Mouse (Mus musculus) gastrocnemius, postnatal 10 days (tissue): Measurements from ENCODE around the gene Apool. TPM values are rescaled to one million over a fixed set of nuclear protein-coding genes. Genes with fewer than 3 reads are reported as not detected.

ENCODE experiments used
- DNase-seq: peaks from one replicate; pipeline ENCODE4 v3.0.0; 2021; ENCODE audit warnings: mixed read lengths
- long read RNA-seq, 2 experiments: library from polyadenylated mRNA; stranded (forward); transcript quantifications; one replicate each; pipeline ENCODE4 v2.0.0; 2021
- total RNA-seq, 2 experiments: library from RNA; stranded (reverse); gene quantifications; 2 replicates each; pipeline ENCODE4 v1.2.3; 2021

Gene Apool
- total RNA-seq: 10 to 100 TPM; 61.8 to 62.8 TPM
- long read RNA-seq, experiment 1, transcript Apool-201 (9 exons, 1,359 nt): major isoform, 46 of 50 reads
- long read RNA-seq, experiment 1, partial matches to known transcripts: 4 of 50 reads
- long read RNA-seq, experiment 1, other reads (novel, unspliced or antisense): 0 of 50 reads
- long read RNA-seq, experiment 2, transcript Apool-201 (9 exons, 1,359 nt): major isoform, 46 of 47 reads
- long read RNA-seq, experiment 2, partial matches to known transcripts: 1 of 47 reads
- long read RNA-seq, experiment 2, other reads (novel, unspliced or antisense): 0 of 47 reads

DNA sequence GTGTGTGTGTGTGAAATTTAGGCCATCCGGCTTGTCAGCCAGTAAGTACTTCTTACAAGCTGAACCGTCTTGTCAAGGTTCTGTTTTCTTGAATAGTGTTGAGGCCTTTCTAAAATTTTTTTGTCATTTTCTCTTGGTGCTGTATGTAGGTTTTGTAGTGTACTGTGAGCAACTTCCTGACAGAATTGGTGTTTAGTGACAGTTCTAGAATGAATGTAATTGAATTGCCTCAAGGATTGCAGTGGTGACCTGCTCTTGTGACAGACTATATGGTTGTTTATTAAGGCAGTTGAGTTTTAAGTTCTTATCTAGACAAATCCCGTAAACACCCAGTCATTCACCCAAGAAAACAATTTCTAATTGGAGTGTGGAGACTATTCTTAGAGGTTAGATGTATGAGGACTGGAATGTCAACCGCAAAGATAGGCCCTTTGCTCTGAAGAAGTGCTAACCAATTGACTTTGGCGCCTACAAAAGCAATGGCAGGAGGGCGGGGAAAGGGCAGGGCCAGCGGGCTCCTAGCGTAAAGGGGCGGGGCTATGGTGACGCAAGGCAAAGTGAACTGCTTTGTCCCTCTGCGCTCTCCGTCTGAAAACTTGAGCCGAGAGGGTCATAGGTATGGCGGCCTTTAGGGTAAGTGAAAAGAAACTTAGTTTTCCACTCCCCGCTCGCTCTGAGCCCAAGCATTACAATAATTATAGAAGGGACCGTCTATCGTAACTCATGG, at the start of gene Apool:
TSS of gene Apool (plus strand) at position 531 of the 727 bp plus-strand sequence.
- peak; percentile 79 for DNase-seq

GRCm38 (mm10) chrX:112273550-112273949, 37.6 kb upstream of the Apool start:
- no peak for DNase-seq

GRCm38 (mm10) chrX:112311531-112311887, 375 bp downstream of the Apool start:
- no peak for DNase-seq

- DNase-seq: no peak
Measured at GRCm38 (mm10) chrX:112312094-112312493, 960 bp downstream of the Apool start.

DNA sequence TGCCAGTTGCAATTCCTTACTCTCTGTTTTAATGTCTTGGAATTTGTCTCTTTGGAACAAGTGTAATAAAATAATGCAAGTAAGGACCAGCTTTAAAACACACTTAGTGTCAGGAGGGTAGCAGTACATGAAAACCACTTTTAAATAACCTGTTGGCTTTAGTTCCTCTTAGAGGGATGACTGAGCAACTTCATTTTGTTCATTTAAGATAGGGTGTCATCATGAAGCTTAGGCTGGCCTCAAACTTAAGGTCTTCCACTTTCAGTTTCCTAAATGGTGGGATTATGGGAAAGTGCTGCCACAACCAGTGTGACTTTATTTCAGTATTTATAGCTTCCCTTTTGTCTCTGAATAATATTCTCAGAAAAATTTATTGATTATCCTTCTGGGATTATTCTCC, 9.1 kb downstream of the Apool start:
- no peak for DNase-seq

- DNase-seq: no peak
Measured at GRCm38 (mm10) chrX:112339486-112339885, 28.4 kb downstream of the Apool start.

DNA sequence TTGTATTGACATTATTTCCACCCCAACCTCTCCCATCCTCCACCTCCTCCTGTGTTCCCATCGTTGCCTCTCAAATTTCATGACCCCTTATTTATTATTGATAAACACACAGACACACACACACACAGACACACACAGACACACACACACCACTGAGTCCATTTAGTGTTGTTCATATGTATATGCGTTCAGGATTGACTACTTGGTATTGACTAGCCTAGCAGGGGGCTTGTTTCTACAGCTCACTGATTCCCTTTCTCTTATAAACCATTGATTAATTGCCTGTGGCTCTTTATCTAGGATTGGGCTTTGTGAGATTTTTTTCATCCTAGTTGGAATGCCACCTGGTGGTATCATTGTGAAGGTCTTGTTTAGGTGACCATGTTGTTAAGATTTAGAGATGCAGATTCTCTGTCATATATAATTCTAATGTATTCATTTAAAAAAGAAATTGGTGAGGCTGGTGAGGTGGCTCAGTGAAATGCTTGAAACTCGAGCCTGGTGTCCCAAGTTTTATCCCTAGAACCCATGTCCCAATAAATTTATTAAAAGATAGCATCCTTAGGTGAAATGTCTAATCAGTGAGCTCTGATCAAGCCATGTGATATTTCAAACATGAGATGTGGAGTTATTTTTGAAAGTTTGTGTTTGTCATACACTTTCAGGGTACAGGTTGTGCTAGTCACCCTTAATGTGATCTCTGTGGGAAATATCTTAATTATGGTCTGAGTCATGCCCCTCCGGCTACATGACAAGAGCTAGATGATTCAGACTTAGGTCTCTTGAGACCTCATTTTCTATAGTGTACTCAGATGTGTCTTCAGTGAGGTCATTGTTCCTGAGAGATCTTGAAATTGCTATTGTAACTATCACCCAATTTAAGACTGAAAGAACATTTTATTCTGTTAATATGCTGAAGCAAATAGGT, 36.6 kb downstream of the Apool start:
- no peak for DNase-seq

DNA sequence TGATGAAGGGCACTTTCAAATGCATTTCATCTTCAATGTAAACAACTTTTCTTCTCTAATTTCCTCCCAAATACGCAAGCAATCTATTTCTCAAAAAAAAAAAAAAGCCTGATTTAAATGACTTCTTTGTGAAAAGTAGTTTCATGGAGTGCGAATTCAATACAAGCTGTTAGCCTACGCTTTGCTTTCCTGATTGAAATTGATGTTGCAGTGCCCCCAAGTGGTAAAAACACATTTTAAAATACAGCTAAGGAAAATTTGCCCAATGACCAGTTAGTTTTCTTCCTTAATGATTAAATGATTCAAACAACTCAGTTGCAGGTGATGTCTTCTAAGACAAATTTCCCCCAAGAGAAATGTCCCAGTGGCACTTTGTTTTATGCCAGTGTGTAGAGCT, 37.3 kb downstream of the Apool start:
- no peak for DNase-seq

DNA sequence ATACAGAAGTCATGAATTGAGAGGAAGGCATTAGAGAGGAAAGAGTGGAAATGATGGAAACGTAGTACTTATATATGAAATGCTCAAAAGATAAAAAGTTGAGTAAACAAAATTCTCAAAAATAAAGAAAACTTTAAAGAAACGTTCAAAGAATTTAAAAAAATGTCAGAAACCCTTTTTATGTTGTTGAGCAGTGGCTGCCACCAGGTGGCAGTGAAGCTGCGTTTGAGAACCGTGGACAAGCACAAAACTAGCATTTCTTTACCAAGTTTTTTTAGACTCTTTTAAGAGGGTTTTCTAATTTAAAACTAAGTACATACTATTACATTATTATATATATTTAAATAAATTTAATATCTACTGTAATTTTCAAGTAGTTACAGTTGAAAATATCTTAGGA, 57.3 kb downstream of the Apool start:
- DNase-seq: no peak

DNA sequence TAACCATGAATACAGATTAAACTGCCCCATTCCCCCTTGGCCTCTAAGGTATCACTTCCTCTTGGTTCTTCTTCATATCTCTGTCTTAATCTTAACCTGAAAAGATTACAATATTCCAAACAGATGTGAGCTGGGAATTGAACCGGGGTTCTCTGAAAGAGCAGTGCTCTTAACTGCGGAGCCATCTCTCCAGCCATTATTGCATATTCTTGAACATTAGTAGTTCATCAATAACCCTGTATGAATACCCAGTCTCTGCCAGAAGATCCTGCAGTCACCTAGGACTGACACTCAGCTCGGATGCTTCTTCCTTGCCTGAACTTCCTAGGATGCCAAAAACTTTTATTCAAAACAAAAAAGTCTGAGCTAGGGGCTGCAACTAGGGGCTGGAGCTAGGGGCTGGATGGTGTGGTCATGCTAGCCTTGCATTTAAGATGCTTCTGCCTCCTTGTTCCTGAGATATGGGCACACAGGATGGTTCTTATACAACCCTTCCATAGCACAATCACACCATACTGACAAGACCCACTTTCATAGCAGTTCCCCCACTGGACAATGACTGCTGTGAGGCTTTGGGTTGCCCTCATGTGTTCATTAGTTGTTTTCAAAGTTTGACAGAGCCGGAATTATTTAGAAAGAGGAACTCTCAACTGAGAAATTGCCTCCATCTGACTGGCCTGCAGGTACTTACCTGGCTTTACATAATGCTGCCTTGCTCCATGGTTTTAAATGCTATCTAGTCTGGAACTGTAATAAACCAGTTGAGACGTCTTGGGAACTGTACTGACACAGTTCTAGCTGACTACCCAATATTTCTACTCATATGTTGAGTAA, 59.7 kb downstream of the Apool start:
- peak; percentile 22 for DNase-seq

GRCm38 (mm10) chrX:112406679-112407078, 95.5 kb downstream of the Apool start, which contains the start of gene Satl1:
TSS of gene Satl1 (minus strand) at chrX:112406779.
- DNase-seq: no peak

DNA sequence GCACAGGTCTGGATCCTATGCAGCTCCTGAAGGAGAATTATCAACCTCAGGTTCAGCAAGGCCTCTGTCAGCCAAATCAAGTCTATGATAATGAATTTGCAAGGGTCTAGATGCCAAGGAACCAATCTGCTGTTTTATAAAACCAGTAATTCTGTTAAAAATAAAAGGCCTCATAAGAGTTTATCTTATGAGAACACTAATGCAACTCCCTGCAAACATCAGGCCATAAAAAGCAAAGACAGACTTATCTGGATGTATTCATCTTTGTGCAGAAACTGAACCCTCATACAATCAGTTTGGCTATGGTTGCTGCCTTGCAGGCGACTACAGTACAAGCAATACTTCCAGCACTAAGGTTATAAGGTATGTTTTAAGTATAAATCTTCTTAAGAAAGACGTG, 101.2 kb downstream of the Apool start:
- no peak for DNase-seq

Other genes with a start within 250 kb of the Apool start
- gene 4933403O08Rik, start 72.3 kb upstream of the Apool start, total RNA-seq: under 1 TPM; 0.35 to 0.63 TPM
- gene Satl1, start 95.4 kb downstream of the Apool start, total RNA-seq: not detected
- not detected for gene 2010106E10Rik, start 183.9 kb downstream of the Apool start, total RNA-seq